Mouse (Mus musculus) bone marrow, adult 2 months (tissue): ENCODE measurements around the gene Pdzk1. TPM values are rescaled to one million over a fixed set of nuclear protein-coding genes. Genes with fewer than 3 reads are reported as not detected.

Source experiments
- H3K27ac ChIP-seq: fragments of 200-500 bp; 2 replicates; pipeline ENCODE4 v1.5.1; 2012; ENCODE audit warnings: low read depth, mild to moderate bottlenecking, control low read depth, inconsistent platforms, low read length; ENCODE audit not compliant: control insufficient read depth, poor library complexity, insufficient read depth
- H3K4me1 ChIP-seq: fragments of 200-500 bp; 2 replicates; pipeline ENCODE4 v1.6.1; 2011; ENCODE audit warnings: low read length; ENCODE audit not compliant: control insufficient read depth, insufficient read depth
- H3K4me3 ChIP-seq: fragments of 200-500 bp; replicated peaks from 2 replicates; pipeline ENCODE3; 2011; ENCODE audit warnings: mild to moderate bottlenecking, low read depth, low read length, control low read depth; ENCODE audit not compliant: control insufficient read depth
- CTCF ChIP-seq: fragments of 200-500 bp; IDR thresholded peaks from 2 replicates; pipeline ENCODE4 v1.5.1; 2011; ENCODE audit warnings: low read length, control low read depth; ENCODE audit not compliant: control insufficient read depth, insufficient read depth
- POLR2A ChIP-seq: fragments of 200-500 bp; IDR thresholded peaks from 2 replicates; pipeline ENCODE4 v1.6.1; 2011; ENCODE audit warnings: low read depth, mild to moderate bottlenecking, control low read depth, low read length, borderline replicate concordance; ENCODE audit not compliant: control insufficient read depth
- WGBS: fragments of 180-500 bp; shearing (Covaris S2); methylation state at CpG from one replicate; pipeline ENCODE4 v1.1.7; 2018; 5-methylcytosine and 5-hydroxymethylcytosine counted together
- polyA plus RNA-seq: library from polyadenylated mRNA; stranded (reverse); fragments of >200 nt; gene quantifications from 2 replicates; pipeline ENCODE4 v1.2.4, GENCODE M21; 2011; ENCODE audit warnings: low replicate concordance; ENCODE audit not compliant: missing spikeins, insufficient read depth, insufficient read length

Gene Pdzk1
- polyA plus RNA-seq, 1 experiment: 8.6 TPM

DNA sequence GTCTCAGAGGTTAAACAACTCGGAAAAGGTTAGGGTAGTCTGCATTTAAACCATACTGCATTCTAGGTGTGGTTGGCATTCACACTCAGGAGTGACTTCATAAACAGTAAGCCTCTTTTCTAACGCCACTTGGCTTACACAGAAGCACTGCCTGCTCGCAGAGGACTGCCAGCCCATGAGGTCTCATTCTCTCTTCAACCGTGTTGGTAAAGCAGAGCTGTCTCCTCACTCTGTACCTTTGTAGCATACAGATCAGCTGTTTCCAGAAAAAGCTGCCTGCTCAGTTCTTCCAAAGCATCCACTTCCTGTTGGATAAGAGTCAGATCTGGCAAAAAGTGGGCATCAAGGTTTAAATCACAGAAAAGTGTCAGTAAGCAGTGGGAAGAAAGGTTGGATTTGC, 51.3 kb downstream of the Pdzk1 start:
- TF ChIP-seq CTCF (no peak), POLR2A (no peak)
- Histone ChIP-seq H3K4me3 (no peak overlapping the region), H3K27ac (no peak overlapping the region), H3K4me1 (no peaks in the 10 kb centered on the region; the same call in 1 of the 2 replicates)
- 81% methylated on average over 4 of the region's 4 CpGs for WGBS

- Histone ChIP-seq H3K27ac (no peak overlapping the region), H3K4me1 (no peaks in the 10 kb centered on the region; the same call in 1 of the 2 replicates), H3K4me3 (no peak overlapping the region)
- WGBS: 80% methylated on average over 6 of the region's 6 CpGs
- TF ChIP-seq CTCF: no peak
- no peak for TF ChIP-seq POLR2A
These were observed 52.5 kb downstream of the Pdzk1 start for GRCm38 (mm10) chr3:96881557-96881956.

- Histone ChIP-seq H3K4me1 (no peaks in the 10 kb centered on the region; the same call in 1 of the 2 replicates), H3K27ac (no peak overlapping the region), H3K4me3 (no peak overlapping the region)
- no peak for TF ChIP-seq POLR2A
- TF ChIP-seq CTCF: no peak
- WGBS: 89% methylated on average over 14 of the region's 14 CpGs
These were observed 53.2 kb downstream of the Pdzk1 start for GRCm38 (mm10) chr3:96882061-96882849.

- no peak overlapping the region for H3K27ac ChIP-seq
- WGBS: 51% methylated on average over 7 of the region's 7 CpGs
- TF ChIP-seq POLR2A (no peak), CTCF (no peak)
- no peaks in the 10 kb centered on the region; the same call in 1 of the 2 replicates for H3K4me1 ChIP-seq
- no peak overlapping the region for H3K4me3 ChIP-seq
These were observed 54.6 kb downstream of the Pdzk1 start for GRCm38 (mm10) chr3:96883690-96884089.

DNA sequence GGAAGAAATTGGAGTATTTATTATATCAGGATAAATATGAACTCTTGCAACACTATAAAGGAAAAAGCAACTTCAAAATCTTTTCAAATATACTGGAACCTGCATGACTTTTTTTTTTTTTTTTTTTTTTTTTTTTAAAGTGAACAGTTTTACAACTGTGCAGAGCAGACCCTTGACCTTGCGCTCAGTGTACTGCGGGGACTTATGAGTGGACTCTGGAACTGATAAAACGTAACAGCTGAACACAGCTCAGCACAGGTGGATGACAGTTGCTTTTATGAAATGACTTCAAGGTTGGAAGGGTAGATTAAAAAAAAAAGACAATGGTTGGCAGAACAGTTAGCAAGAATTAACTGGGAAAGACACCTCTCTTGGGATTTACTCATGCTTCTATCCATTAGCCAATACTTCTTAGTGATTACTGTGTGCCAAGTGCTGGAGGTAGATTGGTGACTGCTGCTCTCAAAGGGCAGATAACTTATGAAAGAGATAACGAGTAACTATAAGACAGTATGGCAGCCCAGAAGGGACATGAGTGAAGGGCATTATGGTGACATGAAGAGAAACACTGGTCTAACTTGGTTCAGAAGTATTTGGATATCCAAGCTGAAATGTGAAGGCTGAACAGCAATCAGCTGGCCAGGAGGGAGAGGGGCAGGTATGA, 73.4 kb downstream of the Pdzk1 start:
- Histone ChIP-seq H3K4me1 (no peaks in the 10 kb centered on the region; the same call in 1 of the 2 replicates), H3K27ac (no peak overlapping the region), H3K4me3 (no peak overlapping the region)
- WGBS: 78% methylated on average over 4 of the region's 4 CpGs
- no peak for TF ChIP-seq POLR2A
- TF ChIP-seq CTCF: no peak

- no peaks in the 10 kb centered on the region; the same call in 1 of the 2 replicates for H3K4me1 ChIP-seq
- H3K27ac ChIP-seq: peak within 1 kb of the TSS; percentile 1; the same call in 1 of the 2 replicates
- WGBS: 17% methylated on average over 14 of the region's 14 CpGs
- no peak for TF ChIP-seq POLR2A
- TF ChIP-seq CTCF: no peak
- peak within 1 kb of the TSS; percentile 95 for H3K4me3 ChIP-seq
These were observed 75.3 kb downstream of the Pdzk1 start, which contains the start of gene Gja5 for GRCm38 (mm10) chr3:96904393-96904792. Gene Gja5, plus strand, starts transcription at chr3:96904693.

GRCm38 (mm10) chr3:96904851-96905541, 75.9 kb downstream of the Pdzk1 start, which contains the start of gene Gpr89:
Gene Gpr89, minus strand, starts transcription at chr3:96905346.
- WGBS: under 1% methylated on average over 40 of the region's 40 CpGs
- Histone ChIP-seq H3K27ac (peak within 1 kb of the TSS; percentile 1; the same call in 1 of the 2 replicates), H3K4me1 (no peaks in the 10 kb centered on the region; the same call in 1 of the 2 replicates), H3K4me3 (peak within 1 kb of the TSS; percentile 95)
- TF ChIP-seq POLR2A: peak; percentile 71
- TF ChIP-seq CTCF: no peak

- Histone ChIP-seq H3K4me3 (peak overlapping the region; percentile 95), H3K27ac (no peak overlapping the region), H3K4me1 (no peaks in the 10 kb centered on the region; the same call in 1 of the 2 replicates)
- no peak for TF ChIP-seq POLR2A
- TF ChIP-seq CTCF: no peak
- 37% methylated on average over 9 of the region's 9 CpGs for WGBS
These were observed 76.5 kb downstream of the Pdzk1 start for GRCm38 (mm10) chr3:96905592-96905991.

Other genes with a start within 250 kb of the Pdzk1 start
- 61.0 and 72.3 TPM in 2 replicates for gene Polr3gl, start 235.1 kb upstream of the Pdzk1 start, polyA plus RNA-seq
- gene Ankrd34a, start 232.6 kb upstream of the Pdzk1 start, polyA plus RNA-seq: not detected in 2 replicates
- gene Lix1l, start 228.1 kb upstream of the Pdzk1 start, polyA plus RNA-seq: 3.3 and 5.7 TPM in 2 replicates
- 154 and 168 TPM in 2 replicates for gene Rbm8a, start 199.4 kb upstream of the Pdzk1 start, polyA plus RNA-seq
- gene Pex11b, start 193.9 kb upstream of the Pdzk1 start, polyA plus RNA-seq: 11.4 and 14.9 TPM in 2 replicates
- gene Gm42957, start 193.8 kb upstream of the Pdzk1 start, polyA plus RNA-seq: not detected in 2 replicates
- 1.00 and 1.6 TPM in 2 replicates for gene Itga10, start 183.7 kb upstream of the Pdzk1 start, polyA plus RNA-seq
- gene Ankrd35, start 159.2 kb upstream of the Pdzk1 start, polyA plus RNA-seq: 5.4 and 15.5 TPM in 2 replicates
- gene Pias3, start 132.9 kb upstream of the Pdzk1 start, polyA plus RNA-seq: 22.0 and 34.9 TPM in 2 replicates
- gene Nudt17, start 120.7 kb upstream of the Pdzk1 start, polyA plus RNA-seq: 1.4 TPM in 1 of 2 replicates, not detected in the other
- gene Polr3c, start 101.7 kb upstream of the Pdzk1 start, polyA plus RNA-seq: 19.6 and 26.5 TPM in 2 replicates
- gene Rnf115, start 101.6 kb upstream of the Pdzk1 start, polyA plus RNA-seq: 12.2 and 17.2 TPM in 2 replicates
- 0.88 TPM in 1 of 2 replicates, not detected in the other for gene Cd160, start 67 bp downstream of the Pdzk1 start, polyA plus RNA-seq
- gene Gja5, start 75.4 kb downstream of the Pdzk1 start, polyA plus RNA-seq: 0.59 and 1.6 TPM in 2 replicates
- 5.1 and 8.8 TPM in 2 replicates for gene Gpr89, start 76.1 kb downstream of the Pdzk1 start, polyA plus RNA-seq
- gene Gja8, start 96.7 kb downstream of the Pdzk1 start, polyA plus RNA-seq: not detected in 2 replicates